Mouse (Mus musculus): ENCODE data around the gene Hist3h2a. TPM values are rescaled to one million over a fixed set of nuclear protein-coding genes. Genes with fewer than 3 reads are reported as not detected.

Hist3h2a gene
- polyA plus RNA-seq, 1 experiment from 2014 or later = 28.3 TPM

DNA sequence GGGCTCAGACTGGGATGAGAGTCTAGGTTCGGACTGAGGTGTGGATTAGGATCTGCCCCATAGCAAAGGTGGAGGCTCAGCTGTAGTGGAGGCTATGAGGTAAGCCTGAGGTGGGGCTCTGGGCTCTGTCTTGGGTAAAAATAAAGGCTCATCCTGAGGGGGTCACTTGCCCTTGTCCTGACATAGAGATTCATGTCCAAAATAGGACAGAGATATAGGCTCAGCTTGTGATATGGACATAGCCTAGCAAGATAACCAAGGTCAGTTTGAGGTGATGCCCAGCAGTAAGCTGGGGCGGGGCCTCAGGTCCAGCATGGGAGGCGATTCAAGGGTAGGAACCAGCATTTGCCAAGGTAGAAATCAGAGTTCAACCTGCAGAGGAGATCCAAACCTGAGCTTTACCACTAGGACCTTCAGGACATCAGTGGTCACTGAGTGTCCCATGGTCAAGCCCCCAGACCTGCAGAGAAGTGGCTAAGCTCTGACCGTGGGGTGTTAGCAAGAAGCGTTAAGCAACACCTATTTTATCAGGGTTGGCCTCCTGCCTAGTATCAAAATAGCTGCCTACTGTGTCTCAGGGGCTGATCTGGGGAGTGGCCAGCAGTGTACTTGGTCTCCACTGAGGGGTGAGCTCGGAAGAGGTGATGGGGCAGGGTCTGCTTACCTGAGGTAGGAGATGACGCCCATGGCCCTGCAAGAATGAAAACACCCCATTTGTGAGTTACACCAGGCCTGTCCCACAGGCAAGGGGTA, 48.0 kb downstream of the Hist3h2a start:
- no peak for ATAC-seq
- 81% methylated on average over 7 of the region's 7 CpGs for WGBS

More for the DNA sequence above, 48.0 kb downstream of the Hist3h2a start:
- no peaks in the 10 kb centered on the region for H3K27me3 ChIP-seq (replicated peaks)
- H3K9me3 ChIP-seq = no peaks in the 10 kb centered on the region
- no peaks in the 10 kb centered on the region for H3K36me3 ChIP-seq
- H3K4me3 ChIP-seq (replicated peaks) = no peak overlapping the region
- H3K27ac ChIP-seq = no peak overlapping the region
- H3K9ac ChIP-seq = no peak overlapping the region
- no peaks in the 10 kb centered on the region; the same call in 1 of the 2 replicates for H3K4me1 ChIP-seq (replicated peaks)
- no peak overlapping the region for H3K4me2 ChIP-seq (replicated peaks)

Other genes starting within 250 kb of the Hist3h2a start
- not detected in 2 replicates for gene Olfr318, start 230.7 kb upstream of the Hist3h2a start, polyA plus RNA-seq (2015; fragmentation: Nextera tagmentation; extraction: Ambion mirVana)
- gene Olfr317, start 215.5 kb upstream of the Hist3h2a start, polyA plus RNA-seq (2015; fragmentation: Nextera tagmentation; extraction: Ambion mirVana) = not detected in 2 replicates
- not detected in 2 replicates for gene Olfr316, start 202.0 kb upstream of the Hist3h2a start, polyA plus RNA-seq (2015; fragmentation: Nextera tagmentation; extraction: Ambion mirVana)
- gene Olfr315, start 181.5 kb upstream of the Hist3h2a start, polyA plus RNA-seq (2015; fragmentation: Nextera tagmentation; extraction: Ambion mirVana) = not detected in 2 replicates
- gene Olfr314, start 171.7 kb upstream of the Hist3h2a start, polyA plus RNA-seq (2015; fragmentation: Nextera tagmentation; extraction: Ambion mirVana) = not detected in 2 replicates
- 16.8 and 17.2 TPM in 2 replicates for gene Fam183b, start 152.7 kb upstream of the Hist3h2a start, polyA plus RNA-seq (2015; fragmentation: Nextera tagmentation; extraction: Ambion mirVana)
- gene Olfr313, start 139.7 kb upstream of the Hist3h2a start, polyA plus RNA-seq (2015; fragmentation: Nextera tagmentation; extraction: Ambion mirVana) = not detected in 2 replicates
- gene Olfr312, start 125.4 kb upstream of the Hist3h2a start, polyA plus RNA-seq (2015; fragmentation: Nextera tagmentation; extraction: Ambion mirVana) = not detected in 2 replicates
- gene Olfr311, start 115.4 kb upstream of the Hist3h2a start, polyA plus RNA-seq (2015; fragmentation: Nextera tagmentation; extraction: Ambion mirVana) = not detected in 2 replicates
- 5.4 and 6.1 TPM in 2 replicates for gene Gm12258, start 107.5 kb upstream of the Hist3h2a start, polyA plus RNA-seq (2015; fragmentation: Nextera tagmentation; extraction: Ambion mirVana)
- 6.1 and 7.3 TPM in 2 replicates for gene 2810021J22Rik, start 87.5 kb upstream of the Hist3h2a start, polyA plus RNA-seq (2015; fragmentation: Nextera tagmentation; extraction: Ambion mirVana)
- 3.7 and 4.6 TPM in 2 replicates for gene Zfp39, start 50.5 kb upstream of the Hist3h2a start, polyA plus RNA-seq (2015; fragmentation: Nextera tagmentation; extraction: Ambion mirVana)
- gene Btnl10, start 36.8 kb upstream of the Hist3h2a start, polyA plus RNA-seq (2015; fragmentation: Nextera tagmentation; extraction: Ambion mirVana) = 0.27 and 0.34 TPM in 2 replicates
- gene Rnf187, start 15.8 kb upstream of the Hist3h2a start, polyA plus RNA-seq (2015; fragmentation: Nextera tagmentation; extraction: Ambion mirVana) = 201 and 207 TPM in 2 replicates
- 39.9 and 40.0 TPM in 2 replicates for gene Hist3h2ba, start 5.8 kb upstream of the Hist3h2a start, polyA plus RNA-seq (2015; fragmentation: Nextera tagmentation; extraction: Ambion mirVana)
- gene Trim17, start within 50 bp of the Hist3h2a start, polyA plus RNA-seq (2015; fragmentation: Nextera tagmentation; extraction: Ambion mirVana) = 0.16 and 0.35 TPM in 2 replicates
- gene Trim11, start 23.4 kb downstream of the Hist3h2a start, polyA plus RNA-seq (2015; fragmentation: Nextera tagmentation; extraction: Ambion mirVana) = 16.0 and 17.0 TPM in 2 replicates
- 1.3 TPM in 2 replicates for gene Obscn, start 181.7 kb downstream of the Hist3h2a start, polyA plus RNA-seq (2015; fragmentation: Nextera tagmentation; extraction: Ambion mirVana)
- gene Iba57, start 209.1 kb downstream of the Hist3h2a start, polyA plus RNA-seq (2015; fragmentation: Nextera tagmentation; extraction: Ambion mirVana) = 6.6 and 8.0 TPM in 2 replicates
- gene Gjc2, start 228.5 kb downstream of the Hist3h2a start, polyA plus RNA-seq (2015; fragmentation: Nextera tagmentation; extraction: Ambion mirVana) = 1.1 and 1.3 TPM in 2 replicates
- 109 and 126 TPM in 2 replicates for gene Guk1, start 237.5 kb downstream of the Hist3h2a start, polyA plus RNA-seq (2015; fragmentation: Nextera tagmentation; extraction: Ambion mirVana)
- gene Mrpl55, start 247.8 kb downstream of the Hist3h2a start, polyA plus RNA-seq (2015; fragmentation: Nextera tagmentation; extraction: Ambion mirVana) = 101 and 103 TPM in 2 replicates